Mouse (Mus musculus) liver, adult 2 months (tissue): ENCODE results near the gene Syt12.

ENCODE experiments used
- CTCF ChIP-seq: fragments of 200-500 bp; IDR thresholded peaks from 2 replicates; pipeline ENCODE4 v1.5.1; 2011; ENCODE audit warnings: low read depth, low read length, control low read depth
- POLR2A ChIP-seq: fragments of 200-500 bp; IDR thresholded peaks from 2 replicates; pipeline ENCODE4 v1.6.1; 2011; ENCODE audit warnings: low read length, control low read depth; ENCODE audit not compliant: insufficient read depth; ENCODE audit errors: extremely low read depth

DNA sequence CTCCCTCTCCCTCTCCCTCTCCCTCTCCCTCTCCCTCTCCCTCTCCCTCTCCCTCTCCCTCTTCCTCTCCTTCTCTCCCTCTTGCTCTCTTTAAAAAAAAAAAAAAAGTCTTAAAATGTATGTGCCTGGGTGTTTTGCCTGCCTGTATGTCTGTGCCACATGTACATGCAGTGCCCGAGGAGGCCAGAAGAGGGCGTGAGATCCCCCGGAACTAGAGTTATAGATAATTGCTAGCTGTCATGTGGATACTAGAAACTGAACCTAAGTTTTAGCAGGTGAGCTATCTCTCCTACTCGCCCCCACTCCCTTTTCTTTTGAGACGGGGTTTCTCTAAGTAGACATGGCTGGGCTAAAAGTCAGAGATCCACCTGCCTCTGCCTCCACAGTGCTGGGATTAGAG is 8.9 kb downstream of the Syt12 start:
- TF ChIP-seq POLR2A (no peak), CTCF (peak; percentile 75)
